Mouse (Mus musculus): Measurements from ENCODE around the gene Cand2. TPM values are rescaled to one million over a fixed set of nuclear protein-coding genes. Genes with fewer than 3 reads are reported as not detected.

Cand2 gene
- total and polyA plus RNA-seq, 3 experiments: 3.6 to 17.1 (median 7.8) TPM

DNA sequence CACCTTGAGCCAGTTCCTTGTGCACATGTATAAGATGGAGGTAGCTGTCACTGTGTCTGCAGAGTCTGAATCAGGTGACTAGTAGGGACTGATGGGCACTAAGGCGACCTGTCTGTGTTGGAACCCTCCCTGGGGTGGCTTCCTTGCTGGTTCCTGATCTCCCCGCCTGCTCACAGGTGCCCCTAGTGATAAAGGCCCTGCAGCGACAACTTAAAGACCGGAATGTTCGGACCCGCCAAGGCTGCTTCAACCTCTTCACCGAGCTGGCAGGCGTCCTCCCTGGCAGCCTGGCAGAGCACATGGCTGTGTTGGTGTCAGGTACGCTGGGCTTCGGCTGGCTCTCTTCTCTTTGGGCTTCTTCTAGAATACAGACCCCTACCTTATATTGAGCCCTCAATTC, 16.7 kb downstream of the Cand2 start:
- H3K27me3 ChIP-seq (replicated peaks): no peaks in the 10 kb centered on the region
- H3K4me2 ChIP-seq (ENCODE audit: insufficient read depth, low read depth, poor library complexity, severe bottlenecking): no peak overlapping the region
- no peak overlapping the region for H3K9ac ChIP-seq (ENCODE audit: insufficient read depth, low read depth)
- in situ Hi-C loops (cut with MboI; ENCODE audit: low pct_ligation_motif_present, low pct_unique_long_range_greater_than_20kb, low sequenced_read_pairs): no loop called here
- H3K27ac ChIP-seq (ENCODE audit: insufficient read depth, low read depth): no peak overlapping the region
- no peak for DNase-seq (ENCODE audit: extremely low read depth)
- no peaks in the 10 kb centered on the region for H3K9me3 ChIP-seq (replicated peaks; ENCODE audit: low read length)
- H3K36me3 ChIP-seq (replicated peaks in 1 of 2; ENCODE audit: control insufficient read depth in 1 of 2, insufficient read depth in 1 of 2, low read length in 1 of 2): peaks cover 70 to 95% of the 10 kb centered on the region in 2 experiments
- H3K4me1 ChIP-seq (ENCODE audit: control insufficient read depth in 1 of 2, insufficient read depth in 2 of 2): no peaks in the 10 kb centered on the region
- dilution Hi-C loops (cut with MboI; ENCODE audit: extremely low pct_ligation_motif_present, extremely low pct_unique_long_range_greater_than_20kb, low sequenced_read_pairs): no loop called here
- no peak for TF ChIP-seq RAD21 (IDR thresholded peaks at IDR 0.05; ENCODE audit: low read depth, low read length)
- TF ChIP-seq HCFC1 (IDR thresholded peaks at IDR 0.05; ENCODE audit: low read depth, low read length): no peak
- H3K4me3 ChIP-seq (replicated peaks in 1 of 3; ENCODE audit: low read depth in 2 of 3, low read length in 2 of 3, poor library complexity in 1 of 3): no peak overlapping the region
- no peaks in the 10 kb centered on the region for H3K79me2 ChIP-seq (replicated peaks; ENCODE audit: control insufficient read depth, extremely low read depth, insufficient read depth, poor library complexity, severe bottlenecking)

DNA sequence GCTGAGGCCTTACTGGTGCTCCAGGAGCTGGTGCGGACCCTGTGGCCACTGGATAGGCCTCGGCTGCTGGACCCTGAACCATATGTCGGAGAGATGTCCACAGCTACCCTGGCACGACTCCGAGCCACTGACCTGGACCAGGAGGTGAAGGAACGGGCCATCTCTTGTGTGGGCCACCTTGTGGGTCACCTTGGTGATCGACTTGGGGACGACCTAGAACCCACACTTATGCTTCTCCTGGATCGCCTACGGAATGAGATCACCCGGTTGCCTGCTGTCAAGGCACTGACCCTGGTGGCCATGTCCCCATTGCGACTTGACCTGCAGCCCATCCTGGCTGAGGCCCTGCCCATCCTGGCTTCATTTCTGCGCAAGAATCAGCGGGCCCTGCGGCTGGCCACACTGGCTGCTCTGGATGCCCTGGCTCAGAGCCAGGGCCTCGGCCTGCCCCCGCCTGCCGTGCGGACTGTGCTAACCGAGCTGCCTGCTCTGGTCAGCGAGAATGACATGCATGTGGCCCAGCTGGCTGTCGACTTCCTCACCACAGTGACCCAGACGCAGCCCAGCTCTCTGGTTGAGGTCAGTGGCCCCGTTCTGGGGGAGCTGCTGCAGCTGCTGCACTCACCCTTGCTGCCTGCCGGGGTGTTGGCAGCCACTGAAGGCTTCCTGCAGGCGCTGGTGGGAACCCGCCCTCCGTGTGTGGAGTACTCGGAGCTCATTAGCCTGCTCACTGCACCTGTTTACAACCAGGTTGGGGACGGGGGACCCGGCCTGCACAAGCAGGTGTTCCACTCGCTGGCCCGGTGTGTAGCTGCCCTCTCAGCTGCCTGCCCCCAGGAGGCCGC, 17.7 kb downstream of the Cand2 start:
- Histone ChIP-seq H3K27me3 (replicated peaks) (no peaks in the 10 kb centered on the region), H3K36me3 (replicated peaks in 1 of 2; ENCODE audit: control insufficient read depth in 1 of 2, insufficient read depth in 1 of 2, low read length in 1 of 2) (peaks cover 67 to 95% of the 10 kb centered on the region in 2 experiments), H3K79me2 (replicated peaks; ENCODE audit: control insufficient read depth, extremely low read depth, insufficient read depth, poor library complexity, severe bottlenecking) (no peaks in the 10 kb centered on the region), H3K4me3 (replicated peaks in 1 of 3; ENCODE audit: low read depth in 2 of 3, low read length in 2 of 3, poor library complexity in 1 of 3) (no peak overlapping the region), H3K9ac (ENCODE audit: insufficient read depth, low read depth) (no peak overlapping the region), H3K27ac (ENCODE audit: insufficient read depth, low read depth) (no peak overlapping the region), H3K4me1 (ENCODE audit: control insufficient read depth in 1 of 2, insufficient read depth in 2 of 2) (no peaks in the 10 kb centered on the region), H3K4me2 (ENCODE audit: insufficient read depth, low read depth, poor library complexity, severe bottlenecking) (no peak overlapping the region), H3K9me3 (replicated peaks; ENCODE audit: low read length) (no peaks in the 10 kb centered on the region)
- DNase-seq (ENCODE audit: extremely low read depth): no peak
- TF ChIP-seq MEF2A (IDR thresholded peaks at IDR 0.05; ENCODE audit: borderline replicate concordance, low read depth, low read length) (no peak), CTCF (conservative IDR thresholded peaks at IDR 0.05 in 1 of 2, IDR thresholded peaks at IDR 0.05 in 1 of 2; ENCODE audit: low read depth in 2 of 2, low read length in 2 of 2) (no peak), BHLHE40 (IDR thresholded peaks at IDR 0.05; ENCODE audit: low read depth, low read length) (no peak), ZC3H11A (IDR thresholded peaks at IDR 0.05; ENCODE audit: low read depth, low read length) (no peak), CHD2 (IDR thresholded peaks at IDR 0.05; ENCODE audit: low read length) (no peak), MAX (IDR thresholded peaks at IDR 0.05; ENCODE audit: low read length) (no peak), RAD21 (IDR thresholded peaks at IDR 0.05; ENCODE audit: low read depth, low read length) (no peak), EP300 (IDR thresholded peaks at IDR 0.05; ENCODE audit: low read length) (no peak), KAT2A (IDR thresholded peaks at IDR 0.05; ENCODE audit: insufficient replicate concordance, low read length) (no peak), HCFC1 (IDR thresholded peaks at IDR 0.05; ENCODE audit: low read depth, low read length) (no peak)
- in situ Hi-C loops (cut with MboI; ENCODE audit: low pct_ligation_motif_present, low pct_unique_long_range_greater_than_20kb, low sequenced_read_pairs): no loop called here
- dilution Hi-C loops (cut with MboI; ENCODE audit: extremely low pct_ligation_motif_present, extremely low pct_unique_long_range_greater_than_20kb, low sequenced_read_pairs): no loop called here

DNA sequence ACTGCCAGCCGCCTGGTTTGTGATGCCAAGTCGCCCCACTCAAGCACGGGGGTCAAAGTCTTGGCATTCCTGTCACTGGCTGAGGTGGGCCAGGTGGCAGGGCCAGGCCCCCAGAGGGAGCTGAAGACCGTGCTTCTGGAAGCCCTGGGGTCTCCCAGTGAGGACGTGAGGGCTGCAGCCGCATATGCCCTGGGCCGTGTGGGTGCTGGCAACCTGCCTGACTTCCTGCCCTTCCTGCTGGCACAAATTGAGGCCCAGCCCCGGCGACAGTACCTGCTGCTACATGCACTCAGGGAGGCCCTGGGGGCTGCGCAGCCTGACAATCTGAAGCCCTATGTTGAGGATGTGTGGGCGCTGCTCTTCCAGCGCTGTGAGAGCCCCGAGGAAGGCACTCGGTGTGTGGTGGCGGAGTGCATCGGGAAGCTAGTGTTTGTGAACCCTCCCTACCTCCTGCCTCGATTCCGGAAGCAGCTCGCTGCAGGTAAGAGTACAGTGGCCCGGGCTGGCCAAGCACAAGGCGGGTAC, 18.4 kb downstream of the Cand2 start:
- no peak for DNase-seq (ENCODE audit: extremely low read depth)
- Histone ChIP-seq H3K9ac (ENCODE audit: insufficient read depth, low read depth) (no peak overlapping the region), H3K4me2 (ENCODE audit: insufficient read depth, low read depth, poor library complexity, severe bottlenecking) (no peak overlapping the region), H3K36me3 (replicated peaks in 1 of 2; ENCODE audit: control insufficient read depth in 1 of 2, insufficient read depth in 1 of 2, low read length in 1 of 2) (peaks cover 68 to 97% of the 10 kb centered on the region in 2 experiments), H3K27ac (ENCODE audit: insufficient read depth, low read depth) (no peak overlapping the region), H3K27me3 (replicated peaks) (no peaks in the 10 kb centered on the region), H3K4me3 (replicated peaks in 1 of 3; ENCODE audit: low read depth in 2 of 3, low read length in 2 of 3, poor library complexity in 1 of 3) (no peak overlapping the region), H3K9me3 (replicated peaks; ENCODE audit: low read length) (no peaks in the 10 kb centered on the region), H3K79me2 (replicated peaks; ENCODE audit: control insufficient read depth, extremely low read depth, insufficient read depth, poor library complexity, severe bottlenecking) (no peaks in the 10 kb centered on the region), H3K4me1 (ENCODE audit: control insufficient read depth in 1 of 2, insufficient read depth in 2 of 2) (no peaks in the 10 kb centered on the region)
- TF ChIP-seq IRF4 (IDR thresholded peaks at IDR 0.05; ENCODE audit: low read depth, low read length) (no peak), RAD21 (IDR thresholded peaks at IDR 0.05; ENCODE audit: low read depth, low read length) (no peak), NELFE (IDR thresholded peaks at IDR 0.05; ENCODE audit: low read depth, low read length) (no peak), HCFC1 (IDR thresholded peaks at IDR 0.05; ENCODE audit: low read depth, low read length) (no peak), MXI1 (IDR thresholded peaks at IDR 0.05; ENCODE audit: low read depth, low read length) (no peak), POLR2A (IDR thresholded peaks at IDR 0.05; ENCODE audit: low read depth, low read length) (no peak), USF2 (conservative IDR thresholded peaks at IDR 0.05; ENCODE audit: low read depth, low read length) (no peak), ZMIZ1 (IDR thresholded peaks at IDR 0.05; ENCODE audit: low read depth, low read length) (no peak), CTCF (conservative IDR thresholded peaks at IDR 0.05 in 1 of 2, IDR thresholded peaks at IDR 0.05 in 1 of 2; ENCODE audit: low read depth in 2 of 2, low read length in 2 of 2) (no peak), TCF12 (IDR thresholded peaks at IDR 0.05; ENCODE audit: low read depth, low read length) (no peak), NRF1 (IDR thresholded peaks at IDR 0.05; ENCODE audit: low read depth, low read length) (no peak), CHD1 (IDR thresholded peaks at IDR 0.05; ENCODE audit: low read depth, low read length) (no peak), CHD2 (IDR thresholded peaks at IDR 0.05; ENCODE audit: low read length) (no peak), JUN (IDR thresholded peaks at IDR 0.05; ENCODE audit: insufficient read depth, low read depth, low read length) (no peak), MYC (IDR thresholded peaks at IDR 0.05; ENCODE audit: low read depth, low read length) (no peak), SMC3 (IDR thresholded peaks at IDR 0.05; ENCODE audit: low read depth, low read length) (no peak), MAX (IDR thresholded peaks at IDR 0.05; ENCODE audit: low read length) (no peak), ZC3H11A (IDR thresholded peaks at IDR 0.05; ENCODE audit: low read depth, low read length) (no peak), TBP (conservative IDR thresholded peaks at IDR 0.05; ENCODE audit: low read depth, low read length) (no peak)
- dilution Hi-C loops (cut with MboI; ENCODE audit: extremely low pct_ligation_motif_present, extremely low pct_unique_long_range_greater_than_20kb, low sequenced_read_pairs): no loop called here
- in situ Hi-C loops (cut with MboI; ENCODE audit: low pct_ligation_motif_present, low pct_unique_long_range_greater_than_20kb, low sequenced_read_pairs): no loop called here

All from CH12.LX (cell line).